Mouse (Mus musculus): ENCODE data around the gene Plaur. TPM values are rescaled to one million over a fixed set of nuclear protein-coding genes. Genes with fewer than 3 reads are reported as not detected.

Gene Plaur
- polyA plus RNA-seq, 1 experiment from 2014 or later: 12.3 TPM

DNA sequence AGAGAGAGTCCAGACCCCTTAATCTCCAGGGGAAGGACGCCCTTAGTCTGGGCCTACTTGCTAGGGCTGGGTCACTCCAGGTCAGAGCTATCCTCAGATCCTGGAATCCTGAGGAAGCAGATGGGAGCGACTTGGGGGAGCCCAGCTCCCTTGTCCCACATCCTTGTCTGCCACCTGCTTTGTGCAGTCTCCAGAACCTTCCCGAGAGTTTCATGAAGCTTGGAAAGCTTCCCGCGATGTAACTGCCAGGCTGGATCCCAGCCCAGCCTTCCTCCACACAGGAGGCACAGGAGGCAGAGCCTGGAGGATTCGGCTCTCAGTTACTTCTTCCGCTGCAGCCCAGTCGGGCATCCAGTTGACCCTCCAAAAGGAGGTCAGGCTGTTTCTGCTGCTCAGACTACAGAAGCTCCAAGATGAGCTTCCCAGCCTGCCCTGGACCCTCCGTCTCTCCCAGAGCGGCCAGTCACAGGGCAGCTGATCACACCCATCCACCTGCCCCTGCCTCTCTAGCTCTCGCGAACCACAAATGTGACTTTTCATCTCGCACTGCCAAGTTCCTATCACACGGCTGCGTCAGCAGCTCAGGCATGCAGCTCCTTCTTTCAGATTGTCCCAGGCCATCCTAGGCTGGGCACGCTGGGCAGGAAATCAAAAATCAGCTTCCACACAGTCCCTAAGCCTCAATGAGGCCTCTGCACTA, 32.7 kb upstream of the Plaur start:
- Histone ChIP-seq H3K27me3 (replicated peaks) (peaks cover 9% of the 10 kb centered on the region), H3K4me1 (no peaks in the 10 kb centered on the region), H3K9me3 (no peaks in the 10 kb centered on the region), H3K36me3 (no peaks in the 10 kb centered on the region), H3K4me2 (no peak overlapping the region), H3K27ac (no peak overlapping the region), H3K9ac (no peak overlapping the region), H3K4me3 (replicated peaks) (no peak overlapping the region)
- 49% methylated on average over 16 of the region's 16 CpGs for WGBS
- no peak for ATAC-seq (ENCODE audit: insufficient read depth, low FRiP score, low read depth)

DNA sequence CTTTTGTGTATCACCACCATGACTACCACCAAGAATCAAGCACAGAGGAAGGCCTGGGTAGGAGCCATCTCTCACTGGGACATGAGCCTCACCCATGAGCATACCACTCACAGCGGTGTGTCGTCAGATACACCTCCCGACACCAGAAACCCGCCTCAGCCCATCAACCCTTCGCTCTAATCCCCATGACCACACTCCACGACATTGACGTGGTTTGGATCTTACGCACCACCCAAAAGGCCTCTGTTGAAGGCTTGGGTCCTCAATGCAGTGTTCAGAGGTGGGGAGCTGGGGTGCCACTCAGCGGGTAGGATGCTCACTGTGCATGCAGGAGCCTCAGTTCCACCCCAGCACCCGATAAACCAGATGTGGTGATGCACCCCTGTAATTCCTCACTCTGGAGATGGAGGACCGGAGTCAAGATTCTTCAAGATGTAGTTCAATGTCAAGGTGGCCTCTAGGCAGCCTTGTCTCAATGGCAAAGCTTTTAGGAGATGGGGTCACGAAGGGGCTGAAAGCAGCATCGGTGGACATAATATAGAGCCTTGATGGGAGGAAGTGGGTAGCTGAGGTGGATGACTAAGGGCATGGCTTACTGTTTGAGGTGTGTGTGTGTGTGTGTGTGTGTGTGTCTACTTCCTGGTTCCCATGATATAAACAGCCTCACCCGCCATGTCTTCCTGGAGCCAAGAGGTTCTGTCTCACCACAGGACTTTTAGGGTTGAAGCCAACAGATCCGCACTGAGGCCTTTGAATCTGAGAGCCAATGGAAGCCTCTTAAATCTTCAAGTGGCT, 31.5 kb upstream of the Plaur start:
- H3K4me1 ChIP-seq: no peaks in the 10 kb centered on the region
- 90% methylated on average over 15 of the region's 15 CpGs for WGBS
- no peak overlapping the region for H3K4me3 ChIP-seq (replicated peaks)
- no peak overlapping the region for H3K27ac ChIP-seq
- H3K27me3 ChIP-seq (replicated peaks): peaks cover 9% of the 10 kb centered on the region
- ATAC-seq (ENCODE audit: insufficient read depth, low FRiP score, low read depth): no peak
- H3K36me3 ChIP-seq: no peaks in the 10 kb centered on the region
- H3K4me2 ChIP-seq: no peak overlapping the region
- no peaks in the 10 kb centered on the region for H3K9me3 ChIP-seq
- no peak overlapping the region for H3K9ac ChIP-seq

DNA sequence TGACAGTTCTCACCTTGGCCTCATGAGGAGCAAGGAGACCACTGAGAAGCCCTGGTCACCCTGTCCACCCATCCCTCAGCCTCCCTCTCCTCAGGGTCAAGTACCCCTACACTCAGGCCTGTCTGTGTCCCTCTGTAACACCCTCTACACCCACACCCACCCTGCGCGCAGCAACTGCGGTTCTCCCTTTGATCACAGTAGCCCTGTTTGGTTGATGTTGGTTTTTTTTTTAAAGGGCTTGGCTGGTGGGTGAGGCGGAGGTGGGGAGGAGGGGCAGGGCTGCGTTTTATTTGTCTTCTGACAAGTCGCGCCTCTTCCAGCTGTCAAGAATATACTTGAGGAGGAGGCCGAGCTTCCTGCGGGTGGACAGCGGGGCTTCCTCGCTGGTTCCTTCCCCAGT, 30.6 kb upstream of the Plaur start:
- H3K4me3 ChIP-seq (replicated peaks): no peak overlapping the region
- H3K9me3 ChIP-seq: no peaks in the 10 kb centered on the region
- H3K36me3 ChIP-seq: no peaks in the 10 kb centered on the region
- H3K4me1 ChIP-seq: no peaks in the 10 kb centered on the region
- H3K9ac ChIP-seq: no peak overlapping the region
- ATAC-seq (ENCODE audit: insufficient read depth, low FRiP score, low read depth): no peak
- H3K27me3 ChIP-seq (replicated peaks): peaks cover 9% of the 10 kb centered on the region
- H3K4me2 ChIP-seq: no peak overlapping the region
- H3K27ac ChIP-seq: no peak overlapping the region
- WGBS: 37% methylated on average over 11 of the region's 11 CpGs

DNA sequence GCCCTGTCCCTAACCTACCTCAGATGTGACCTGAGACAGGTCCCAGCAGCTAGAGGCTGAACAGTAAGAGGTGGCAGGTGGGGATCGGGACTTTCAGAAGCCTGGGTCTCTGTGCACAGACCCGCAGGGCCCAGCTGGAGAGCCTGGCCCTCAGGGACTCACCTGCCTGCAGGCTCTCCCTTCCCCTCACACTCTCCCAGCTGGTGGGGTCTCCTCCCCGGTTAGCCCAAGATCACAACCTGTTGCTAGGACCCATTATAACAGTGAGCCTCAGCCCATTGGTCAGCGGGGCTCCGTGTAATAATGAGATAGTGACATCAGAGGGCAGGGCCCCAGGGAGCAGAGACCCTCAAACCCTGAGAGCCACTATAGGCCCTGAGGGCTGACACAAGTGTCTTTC, 27.0 kb upstream of the Plaur start:
- Histone ChIP-seq H3K4me2 (no peak overlapping the region), H3K4me3 (replicated peaks) (no peak overlapping the region), H3K27me3 (replicated peaks) (peaks cover 9% of the 10 kb centered on the region), H3K27ac (no peak overlapping the region), H3K9me3 (no peaks in the 10 kb centered on the region), H3K36me3 (no peaks in the 10 kb centered on the region), H3K4me1 (no peaks in the 10 kb centered on the region), H3K9ac (no peak overlapping the region)
- WGBS: 72% methylated on average over 5 of the region's 5 CpGs
- no peak for ATAC-seq (ENCODE audit: insufficient read depth, low FRiP score, low read depth)

DNA sequence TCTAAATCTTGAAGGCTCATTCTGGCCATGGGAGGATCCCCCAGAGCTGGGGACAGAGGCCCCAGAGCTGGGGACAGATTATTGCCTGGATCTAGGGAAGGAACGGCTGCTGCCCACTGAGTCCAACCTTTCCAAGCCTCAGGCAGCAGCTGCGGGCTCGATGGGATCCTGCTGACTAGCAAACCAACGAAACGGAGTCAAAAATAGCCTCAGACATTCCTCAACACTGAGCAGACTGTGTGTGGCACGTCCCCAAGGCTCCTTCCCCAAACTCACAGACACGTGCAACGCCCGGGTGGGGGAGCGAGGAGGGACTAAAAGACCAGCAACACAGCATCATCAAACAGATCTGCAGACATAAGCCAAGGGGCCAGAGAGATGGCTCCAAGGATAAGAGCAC, 24.3 kb upstream of the Plaur start:
- Histone ChIP-seq H3K9me3 (no peaks in the 10 kb centered on the region), H3K27ac (no peak overlapping the region), H3K4me3 (replicated peaks) (no peak overlapping the region), H3K27me3 (replicated peaks) (peaks cover 5% of the 10 kb centered on the region), H3K36me3 (no peaks in the 10 kb centered on the region), H3K4me2 (no peak overlapping the region), H3K4me1 (no peaks in the 10 kb centered on the region), H3K9ac (no peak overlapping the region)
- no peak for ATAC-seq (ENCODE audit: insufficient read depth, low FRiP score, low read depth)
- WGBS: 62% methylated on average over 10 of the region's 10 CpGs

DNA sequence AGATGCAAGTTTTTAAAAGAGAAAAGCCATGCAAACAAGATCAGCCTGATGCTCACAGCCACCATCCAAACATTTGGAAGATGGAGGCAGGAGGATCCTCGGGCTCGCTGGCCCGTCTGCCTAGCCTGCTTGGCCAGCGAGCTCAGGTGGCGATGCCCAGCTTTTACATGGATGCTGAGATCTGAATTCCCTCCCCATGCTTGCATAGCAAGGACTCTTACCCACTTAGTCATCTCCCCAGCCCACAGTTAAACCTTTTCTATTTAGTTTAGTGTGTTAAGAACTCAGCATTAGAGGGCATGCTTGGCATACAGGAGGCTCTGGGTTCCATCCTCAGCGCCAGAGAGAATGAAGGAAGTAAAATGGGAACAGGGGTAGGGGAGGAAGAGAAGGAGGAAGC, 23.1 kb upstream of the Plaur start:
- ATAC-seq (ENCODE audit: insufficient read depth, low FRiP score, low read depth): no peak
- Histone ChIP-seq H3K27ac (no peak overlapping the region), H3K4me3 (replicated peaks) (no peak overlapping the region), H3K36me3 (no peaks in the 10 kb centered on the region), H3K27me3 (replicated peaks) (no peaks in the 10 kb centered on the region), H3K4me2 (no peak overlapping the region), H3K4me1 (no peaks in the 10 kb centered on the region), H3K9ac (no peak overlapping the region), H3K9me3 (no peaks in the 10 kb centered on the region)
- WGBS: 85% methylated on average over 6 of the region's 6 CpGs

DNA sequence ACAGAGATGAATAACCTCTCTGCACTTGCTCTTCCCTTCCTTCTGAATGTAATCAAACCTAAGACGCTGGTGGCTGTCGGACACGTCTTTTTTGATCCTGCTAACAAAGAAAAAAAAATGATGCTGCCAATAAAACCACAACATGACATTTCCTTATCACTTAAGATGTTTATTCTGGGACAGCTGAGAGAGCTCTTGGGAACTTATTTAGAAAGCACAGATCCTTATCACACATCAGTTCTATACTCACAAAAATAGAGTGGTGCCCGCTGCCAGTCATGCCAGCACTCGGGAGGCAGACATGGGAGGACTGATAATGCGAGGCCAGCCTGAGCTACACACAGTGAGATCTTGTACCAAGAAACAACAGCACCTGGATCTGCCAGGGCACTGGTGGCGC, 22.4 kb upstream of the Plaur start:
- no peak overlapping the region for H3K9ac ChIP-seq
- 66% methylated on average over 7 of the region's 7 CpGs for WGBS
- H3K27me3 ChIP-seq (replicated peaks): no peaks in the 10 kb centered on the region
- no peak overlapping the region for H3K4me3 ChIP-seq (replicated peaks)
- H3K9me3 ChIP-seq: no peaks in the 10 kb centered on the region
- no peaks in the 10 kb centered on the region for H3K4me1 ChIP-seq
- no peak for ATAC-seq (ENCODE audit: insufficient read depth, low FRiP score, low read depth)
- H3K4me2 ChIP-seq: no peak overlapping the region
- no peak overlapping the region for H3K27ac ChIP-seq
- no peaks in the 10 kb centered on the region for H3K36me3 ChIP-seq

DNA sequence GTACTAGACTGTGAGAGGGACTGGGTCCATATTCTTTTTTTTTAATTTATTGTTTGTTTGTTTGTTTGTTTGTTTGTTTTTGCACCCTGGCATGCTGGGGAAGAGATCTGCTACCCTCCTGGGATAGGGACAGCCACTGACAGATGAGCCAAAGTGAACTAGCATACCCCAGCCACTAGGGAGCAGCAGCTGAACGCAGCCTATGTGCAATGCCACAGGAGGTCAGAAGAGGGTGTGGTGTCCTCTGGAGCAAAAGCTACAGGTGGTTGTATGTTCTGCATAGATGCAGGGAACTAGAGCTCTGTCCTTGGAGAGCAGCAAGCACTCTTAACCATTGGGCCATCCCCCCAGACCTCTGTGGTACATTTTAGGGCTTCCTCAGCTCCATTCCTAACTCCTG, 20.5 kb upstream of the Plaur start:
- ATAC-seq (ENCODE audit: insufficient read depth, low FRiP score, low read depth): no peak
- H3K4me1 ChIP-seq: no peaks in the 10 kb centered on the region
- no peaks in the 10 kb centered on the region for H3K27me3 ChIP-seq (replicated peaks)
- no peak overlapping the region for H3K9ac ChIP-seq
- 27% methylated on average over 1 of the region's 1 CpGs for WGBS
- H3K9me3 ChIP-seq: no peaks in the 10 kb centered on the region
- H3K4me3 ChIP-seq (replicated peaks): no peak overlapping the region
- H3K4me2 ChIP-seq: no peak overlapping the region
- no peaks in the 10 kb centered on the region for H3K36me3 ChIP-seq
- H3K27ac ChIP-seq: no peak overlapping the region

DNA sequence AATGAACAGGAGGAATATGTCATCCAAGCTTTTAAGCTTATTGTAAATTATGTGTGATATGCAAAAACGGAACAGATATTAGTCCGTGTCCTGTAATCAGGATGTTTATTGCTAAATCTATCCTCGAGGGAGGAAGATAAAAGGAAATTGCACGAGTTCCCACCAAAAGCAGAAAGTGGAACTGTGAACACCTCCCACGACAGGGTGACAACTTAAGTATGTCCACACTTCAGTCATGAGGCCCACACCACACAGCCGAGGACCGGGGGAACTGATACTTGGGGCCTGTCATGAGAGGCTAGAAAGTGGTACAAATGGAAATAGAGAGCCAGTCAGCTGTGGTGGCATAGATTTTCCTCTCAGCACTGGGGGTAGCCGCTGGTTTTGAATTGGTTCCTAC, 20.0 kb upstream of the Plaur start:
- H3K4me1 ChIP-seq: no peaks in the 10 kb centered on the region
- no peaks in the 10 kb centered on the region for H3K9me3 ChIP-seq
- ATAC-seq (ENCODE audit: insufficient read depth, low FRiP score, low read depth): no peak
- no peak overlapping the region for H3K9ac ChIP-seq
- H3K27me3 ChIP-seq (replicated peaks): no peaks in the 10 kb centered on the region
- H3K36me3 ChIP-seq: no peaks in the 10 kb centered on the region
- no peak overlapping the region for H3K4me3 ChIP-seq (replicated peaks)
- H3K27ac ChIP-seq: no peak overlapping the region
- 55% methylated on average over 8 of the region's 8 CpGs for WGBS
- no peak overlapping the region for H3K4me2 ChIP-seq

DNA sequence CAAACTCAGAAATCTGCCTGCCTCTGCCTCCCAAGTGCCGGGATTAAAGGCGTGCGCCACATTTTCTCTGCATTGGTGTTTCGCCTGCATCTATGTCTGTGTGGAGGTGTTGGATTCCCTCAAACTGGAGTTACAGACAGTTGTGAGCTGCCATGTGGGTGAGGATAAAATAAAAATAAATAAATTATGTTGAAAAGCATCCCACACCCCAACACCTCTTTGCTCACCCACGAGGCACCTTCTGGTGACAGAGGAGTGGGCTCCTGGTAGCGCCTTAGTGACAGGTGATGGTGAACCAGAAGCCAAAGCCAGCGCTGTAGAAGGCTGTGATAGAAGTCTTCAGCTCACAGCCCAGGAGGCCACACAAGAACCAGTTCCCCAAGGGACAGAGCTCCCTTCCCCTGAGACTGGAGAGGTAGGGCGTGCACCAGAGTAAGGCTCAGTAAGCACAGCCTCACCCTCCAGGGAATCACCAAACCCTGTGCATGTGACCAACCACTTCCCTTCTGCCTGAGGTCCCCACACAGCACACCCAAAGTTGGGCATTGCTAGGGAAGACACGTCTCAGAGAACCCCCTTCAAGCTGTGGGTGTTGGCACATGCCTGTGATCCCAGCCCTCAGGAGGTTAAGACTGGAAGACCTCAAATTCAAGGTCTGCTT, 16.9 kb upstream of the Plaur start:
- H3K27me3 ChIP-seq (replicated peaks): no peaks in the 10 kb centered on the region
- H3K4me1 ChIP-seq: 0 out of 2 replicates have a peak, but pooled peaks cover 4% of the 10 kb centered on the region
- 0 out of 2 replicates have a peak, but pooled peaks have one; percentile 6 for ATAC-seq (ENCODE audit: insufficient read depth, low FRiP score, low read depth)
- H3K4me3 ChIP-seq (replicated peaks): no peak overlapping the region
- 0 out of 2 replicates have a peak overlapping the region, but pooled peaks have one; percentile 31 for H3K27ac ChIP-seq
- H3K9ac ChIP-seq: no peak overlapping the region
- H3K9me3 ChIP-seq: no peaks in the 10 kb centered on the region
- H3K4me2 ChIP-seq: no peak overlapping the region
- no peaks in the 10 kb centered on the region for H3K36me3 ChIP-seq
- WGBS: 87% methylated on average over 9 of the region's 9 CpGs

DNA sequence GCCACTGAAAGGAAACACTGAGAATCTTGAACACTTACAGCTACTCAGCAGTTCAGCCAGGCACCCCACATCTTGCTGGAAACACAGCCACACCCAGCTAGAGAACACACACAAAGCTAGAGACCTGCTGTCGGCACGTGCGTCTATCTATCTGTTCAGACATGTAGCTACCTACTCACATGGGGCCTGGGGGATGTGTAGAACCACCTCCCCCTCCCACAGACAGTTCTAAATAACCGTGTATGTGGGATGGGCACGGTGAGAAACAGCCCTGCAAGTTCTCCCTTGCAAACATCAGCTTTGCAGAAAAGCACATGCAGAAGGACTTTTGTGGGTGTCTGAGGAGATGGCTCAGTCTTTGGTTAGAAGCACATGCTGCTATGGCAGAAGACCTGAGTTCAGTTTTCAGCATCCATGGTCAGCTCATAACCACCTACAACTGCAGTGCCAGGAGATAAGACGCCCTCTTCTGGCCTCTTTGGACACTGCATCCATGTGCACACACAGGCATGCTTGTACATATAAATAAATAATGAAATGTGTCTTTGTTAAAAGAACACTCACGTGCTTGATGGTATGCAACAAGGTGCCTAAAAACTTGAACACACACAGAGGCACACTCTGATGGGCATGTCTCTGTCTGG, 15.5 kb upstream of the Plaur start:
- H3K4me2 ChIP-seq: no peak overlapping the region
- 0 out of 2 replicates have a peak, but pooled peaks cover 4% of the 10 kb centered on the region for H3K4me1 ChIP-seq
- H3K9ac ChIP-seq: no peak overlapping the region
- no peaks in the 10 kb centered on the region for H3K27me3 ChIP-seq (replicated peaks)
- no peaks in the 10 kb centered on the region for H3K9me3 ChIP-seq
- no peak overlapping the region for H3K4me3 ChIP-seq (replicated peaks)
- no peaks in the 10 kb centered on the region for H3K36me3 ChIP-seq
- H3K27ac ChIP-seq: peak overlapping the region; percentile 5; the same call in 1 of the 2 replicates
- WGBS: 63% methylated on average over 7 of the region's 7 CpGs
- no peak for ATAC-seq (ENCODE audit: insufficient read depth, low FRiP score, low read depth)
